Mouse (Mus musculus) forebrain, embryonic 11.5 days (tissue): Measurements from ENCODE around the gene Ephb2. TPM values are rescaled to one million over a fixed set of nuclear protein-coding genes. Genes with fewer than 3 reads are reported as not detected.

Source experiments
- ATAC-seq: fragments of 200-750 bp; cut with Nextera tagmentation; replicated peaks from 2 replicates; pipeline ENCODE4 v1.8.0; 2017; ENCODE audit warnings: moderate TSS enrichment; ENCODE audit not compliant: low FRiP score
- DNase-seq: peaks from one replicate; pipeline ENCODE4 v3.0.0-alpha.2; 2017; ENCODE audit warnings: low spot score
- H3K27ac ChIP-seq: fragments of 300-500 bp; sonication (generic); 2 replicates; pipeline ENCODE4 v1.5.1; 2014; ENCODE audit warnings: low read depth, low read length
- H3K27me3 ChIP-seq: fragments of 300-500 bp; sonication (generic); 2 replicates; pipeline ENCODE4 v1.6.1; 2014; ENCODE audit warnings: mild to moderate bottlenecking, low read length, mixed read lengths; ENCODE audit not compliant: control insufficient read depth, insufficient read depth
- H3K36me3 ChIP-seq: fragments of 300-500 bp; sonication (generic); 2 replicates; pipeline ENCODE4 v1.6.1; 2014; ENCODE audit warnings: mild to moderate bottlenecking, low read length, moderate library complexity, mixed read lengths; ENCODE audit not compliant: control insufficient read depth, insufficient read depth
- H3K4me1 ChIP-seq: fragments of 300-500 bp; sonication (generic); replicated peaks from 2 replicates; pipeline ENCODE4 v1.6.1; 2014; ENCODE audit warnings: low read length, mixed read lengths; ENCODE audit not compliant: control insufficient read depth, insufficient read depth
- H3K4me2 ChIP-seq: fragments of 300-500 bp; sonication (generic); 2 replicates; pipeline ENCODE4 v1.6.1; 2014; ENCODE audit warnings: low read depth, mild to moderate bottlenecking, low read length, moderate library complexity, mixed read lengths; ENCODE audit not compliant: severe bottlenecking
- H3K4me3 ChIP-seq: fragments of 300-500 bp; sonication (generic); 2 replicates; pipeline ENCODE4 v1.5.1; 2014; ENCODE audit warnings: low read depth, low read length
- H3K9ac ChIP-seq: fragments of 300-500 bp; sonication (generic); 2 replicates; pipeline ENCODE4 v1.6.1; 2014; ENCODE audit warnings: low read length
- H3K9me3 ChIP-seq: fragments of 300-500 bp; sonication (generic); 2 replicates; pipeline ENCODE4 v1.6.1; 2016; ENCODE audit warnings: low read length, mixed read lengths; ENCODE audit not compliant: control insufficient read depth
- WGBS: fragments of 180-500 bp; shearing (Covaris S2); extraction: QIAGEN DNeasy Blood & Tissue Kit; methylation state at CpG from one replicate; pipeline ENCODE4 v1.1.7; 2014; 5-methylcytosine and 5-hydroxymethylcytosine counted together
- polyA plus RNA-seq: library from polyadenylated mRNA; unstranded; fragments of >200 nt; fragmentation: Nextera tagmentation; extraction: Ambion mirVana; gene quantifications from 2 replicates; pipeline ENCODE4 v1.2.1, GENCODE M21; 2014

Gene Ephb2
- polyA plus RNA-seq, 1 experiment from 2014 or later, result 36.9 TPM

DNA sequence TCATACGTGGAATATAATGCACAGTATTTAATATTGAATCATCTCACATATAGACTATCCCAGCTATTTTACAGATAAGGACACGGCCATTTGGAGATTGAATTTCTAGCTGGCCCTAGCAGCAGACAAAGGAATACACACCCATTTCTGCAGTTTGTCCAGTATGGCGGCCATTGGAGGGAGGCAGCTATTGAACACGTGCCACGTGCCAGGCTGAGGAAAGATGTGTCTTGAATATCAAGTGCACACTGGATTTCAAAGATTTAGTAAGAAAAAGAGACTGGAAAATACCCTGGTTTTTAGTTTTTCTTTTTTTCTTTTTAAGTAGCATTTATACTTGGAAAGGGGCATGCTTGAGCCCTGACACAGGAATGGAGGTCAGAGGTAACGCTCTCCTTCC is 11.4 kb upstream of the Ephb2 start:
- no peak for ATAC-seq
- no peak overlapping the region for H3K4me2 ChIP-seq

DNA sequence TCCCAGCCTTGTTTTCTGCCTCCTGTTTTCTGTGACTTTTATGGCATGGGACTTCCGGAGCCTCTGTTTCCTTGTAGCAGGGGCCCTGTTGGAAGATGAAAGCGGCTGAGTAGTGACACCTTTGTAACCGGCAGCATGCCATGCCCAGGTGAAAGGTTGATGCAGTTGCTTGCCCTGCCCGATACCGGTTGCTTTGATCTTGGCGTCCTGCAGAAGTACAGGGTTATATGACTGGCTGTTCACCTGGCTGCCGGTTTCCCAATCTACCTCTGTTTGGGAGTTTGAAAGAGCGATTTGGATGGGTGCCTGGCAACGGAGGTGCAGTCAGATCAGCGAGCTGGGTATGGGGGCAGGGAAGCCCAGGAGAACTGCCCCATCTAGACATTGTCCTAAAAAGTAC is 7.0 kb upstream of the Ephb2 start:
- DNase-seq (no peak), ATAC-seq (no peak)
- Histone ChIP-seq H3K4me1 (peaks cover 14% of the 10 kb centered on the region), H3K4me3 (no peak overlapping the region), H3K4me2 (no peak overlapping the region), H3K9me3 (no peaks in the 10 kb centered on the region), H3K9ac (no peak overlapping the region), H3K36me3 (no peaks in the 10 kb centered on the region), H3K27me3 (no peaks in the 10 kb centered on the region), H3K27ac (no peak overlapping the region)
- WGBS, result 89% methylated on average over 10 of the region's 10 CpGs

More for the DNA sequence above, 11.4 kb upstream of the Ephb2 start:
- Histone ChIP-seq H3K4me3 (no peak overlapping the region), H3K27me3 (no peaks in the 10 kb centered on the region), H3K36me3 (no peaks in the 10 kb centered on the region), H3K27ac (no peak overlapping the region), H3K9me3 (no peaks in the 10 kb centered on the region), H3K4me1 (no peaks in the 10 kb centered on the region; the same call in 1 of the 2 replicates), H3K9ac (no peak overlapping the region)
- 78% methylated on average over 6 of the region's 6 CpGs for WGBS
- DNase-seq, result no peak

DNA sequence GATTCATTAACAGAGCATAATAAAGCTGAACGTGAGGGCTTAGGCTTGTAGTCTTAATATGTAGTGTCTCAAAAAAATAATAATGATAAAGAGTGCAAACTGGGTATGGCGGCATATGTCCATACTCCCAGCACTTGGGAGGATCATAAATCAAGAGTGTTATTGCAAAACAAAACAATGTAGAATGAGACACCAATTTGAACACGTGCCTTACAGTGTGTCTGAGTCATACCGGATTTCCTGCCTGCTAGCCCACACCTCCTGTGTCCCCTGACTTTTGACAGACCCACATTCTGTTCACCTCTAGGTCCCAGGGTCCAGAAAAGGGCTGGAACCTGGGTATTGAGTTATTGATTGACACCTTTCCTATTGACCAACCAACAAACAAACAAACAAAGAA is 6.2 kb upstream of the Ephb2 start:
- ATAC-seq, result no peak
- no peak overlapping the region for H3K27ac ChIP-seq

GRCm38 (mm10) chr4:136841056-136841455 is 5.3 kb upstream of the Ephb2 start:
- Histone ChIP-seq H3K27ac (no peak overlapping the region), H3K27me3 (no peaks in the 10 kb centered on the region), H3K9ac (no peak overlapping the region), H3K4me1 (peaks cover 27% of the 10 kb centered on the region), H3K36me3 (no peaks in the 10 kb centered on the region), H3K4me3 (no peak overlapping the region), H3K4me2 (no peak overlapping the region), H3K9me3 (no peaks in the 10 kb centered on the region)
- peak; percentile 92 for DNase-seq
- ATAC-seq, result peak; percentile 37
- 4% methylated on average over 5 of the region's 5 CpGs for WGBS

More for the DNA sequence above, 6.2 kb upstream of the Ephb2 start:
- peaks cover 21% of the 10 kb centered on the region for H3K4me1 ChIP-seq
- no peak overlapping the region for H3K9ac ChIP-seq
- H3K4me3 ChIP-seq, result no peak overlapping the region
- H3K4me2 ChIP-seq, result no peak overlapping the region
- WGBS, result 89% methylated on average over 4 of the region's 4 CpGs
- H3K27me3 ChIP-seq, result no peaks in the 10 kb centered on the region
- no peak for DNase-seq
- H3K9me3 ChIP-seq, result no peaks in the 10 kb centered on the region
- no peaks in the 10 kb centered on the region for H3K36me3 ChIP-seq

DNA sequence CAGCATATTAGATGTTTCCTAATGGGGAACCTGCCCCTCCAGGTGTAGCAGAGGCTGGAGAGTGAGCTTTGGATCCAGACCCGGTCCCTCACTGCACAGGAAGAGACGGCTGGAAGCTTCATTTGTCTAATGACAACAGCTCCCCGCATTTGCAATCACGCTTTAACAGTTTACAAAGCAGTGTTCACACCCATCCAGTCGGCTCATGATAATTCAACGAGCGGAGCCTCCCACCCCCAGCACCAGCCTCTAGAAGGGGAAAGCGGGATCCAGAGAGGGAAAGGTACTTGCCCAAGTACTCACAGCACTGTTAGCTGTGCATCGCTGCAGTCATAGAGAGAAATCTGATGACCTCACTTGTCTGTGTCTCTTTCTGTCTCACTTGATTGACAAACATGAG is 2.7 kb upstream of the Ephb2 start:
- no peak for DNase-seq
- 48% methylated on average over 9 of the region's 9 CpGs for WGBS

GRCm38 (mm10) chr4:136838026-136838425 is 2.2 kb upstream of the Ephb2 start:
- ATAC-seq, result no peak
- H3K36me3 ChIP-seq, result no peaks in the 10 kb centered on the region
- 79% methylated on average over 9 of the region's 9 CpGs for WGBS
- DNase-seq, result no peak
- no peaks in the 10 kb centered on the region; the same call in 1 of the 2 replicates for H3K27me3 ChIP-seq
- peak overlapping the region; percentile 23; the same call in 1 of the 2 replicates for H3K9ac ChIP-seq
- no peak overlapping the region for H3K27ac ChIP-seq
- no peak overlapping the region for H3K4me2 ChIP-seq
- peaks cover 38% of the 10 kb centered on the region for H3K4me1 ChIP-seq
- H3K4me3 ChIP-seq, result no peak overlapping the region
- H3K9me3 ChIP-seq, result no peaks in the 10 kb centered on the region

More for the DNA sequence above, 2.7 kb upstream of the Ephb2 start:
- Histone ChIP-seq H3K27ac (no peak overlapping the region), H3K9me3 (no peaks in the 10 kb centered on the region), H3K27me3 (no peaks in the 10 kb centered on the region; the same call in 1 of the 2 replicates), H3K9ac (peak overlapping the region; percentile 23; the same call in 1 of the 2 replicates), H3K4me2 (no peak overlapping the region), H3K36me3 (no peaks in the 10 kb centered on the region), H3K4me3 (no peak overlapping the region), H3K4me1 (peaks cover 38% of the 10 kb centered on the region)
- no peak for ATAC-seq

DNA sequence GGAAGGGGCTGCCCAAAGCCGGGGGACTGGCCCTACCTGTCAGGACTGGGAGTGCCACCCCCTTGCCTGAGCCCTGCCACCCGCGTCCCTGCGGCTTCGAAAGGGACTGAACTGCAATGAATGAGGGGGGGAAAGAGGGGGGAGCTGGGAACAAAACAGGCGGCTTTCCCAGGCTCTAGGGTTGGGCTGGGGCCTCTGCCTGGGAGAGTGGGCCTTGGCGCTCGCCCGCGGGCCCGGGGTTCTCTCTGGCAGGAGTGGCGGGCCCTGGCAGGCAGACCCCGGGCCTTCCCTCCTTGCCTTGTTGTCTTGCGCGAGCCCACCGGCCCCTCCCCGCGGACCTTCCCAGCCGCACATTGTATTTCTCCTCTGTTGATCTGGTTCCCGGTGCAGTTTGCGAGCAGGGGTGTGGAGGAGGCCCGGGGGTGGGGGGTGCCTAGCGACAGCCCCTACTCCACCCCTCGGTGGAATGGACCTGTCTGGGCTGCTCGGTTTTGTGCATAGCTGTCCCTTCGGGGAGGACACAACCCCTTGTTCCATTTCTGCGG is 671 bp upstream of the Ephb2 start:
- H3K27ac ChIP-seq, result peak overlapping the region; percentile 97
- WGBS, result 1% methylated on average over 27 of the region's 27 CpGs
- H3K4me1 ChIP-seq, result peaks cover 38% of the 10 kb centered on the region
- peak; percentile 89 for DNase-seq
- H3K4me2 ChIP-seq, result peak overlapping the region; percentile 99
- H3K9me3 ChIP-seq, result no peaks in the 10 kb centered on the region
- H3K9ac ChIP-seq, result peak overlapping the region; percentile 98
- H3K27me3 ChIP-seq, result no peaks in the 10 kb centered on the region; the same call in 1 of the 2 replicates
- peak; percentile 84 for ATAC-seq
- H3K36me3 ChIP-seq, result no peaks in the 10 kb centered on the region
- peak overlapping the region; percentile 98 for H3K4me3 ChIP-seq

DNA sequence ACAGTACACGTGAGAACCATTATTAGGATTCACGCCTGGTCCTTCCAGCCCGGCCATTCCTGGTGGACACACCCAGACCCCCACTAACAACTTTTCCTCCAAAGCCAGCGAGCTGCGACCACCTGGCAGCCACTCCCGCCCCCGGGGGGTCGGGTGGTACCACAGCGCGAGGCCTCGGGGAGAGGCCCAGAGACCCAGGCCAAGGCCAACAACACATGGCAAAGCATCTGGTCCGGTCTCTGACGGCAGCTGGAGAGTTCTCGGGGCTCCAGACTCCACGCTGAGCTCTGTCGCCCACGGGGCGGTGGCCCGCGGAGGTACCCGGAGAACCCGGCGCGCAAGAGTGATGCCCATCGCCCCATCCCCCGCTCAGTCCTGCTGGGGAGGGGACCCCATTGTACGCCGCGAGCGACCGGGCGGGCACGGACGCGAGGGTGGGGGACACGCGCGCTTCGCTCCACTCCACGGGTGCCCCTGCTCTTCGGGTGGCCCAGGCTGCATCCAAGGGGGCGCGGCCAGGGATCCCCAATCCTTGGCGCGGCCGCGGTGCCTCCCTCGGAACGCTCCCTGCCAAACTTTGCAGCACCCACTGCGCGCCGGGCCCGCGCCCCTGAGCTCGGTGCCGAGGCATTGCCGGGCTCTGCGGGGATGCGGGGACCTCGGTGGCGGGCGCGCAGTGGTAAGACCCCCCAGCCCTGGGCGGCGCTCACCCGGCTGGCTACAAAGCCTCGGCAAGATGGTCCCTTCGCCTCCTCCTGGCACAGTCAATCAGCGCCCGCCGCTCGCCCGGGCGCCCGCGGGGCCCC is 770 bp downstream of the Ephb2 start:
- WGBS, result under 1% methylated on average over 61 of the region's 76 CpGs
- H3K9ac ChIP-seq, result peak overlapping the region; percentile 98
- peak overlapping the region; percentile 99 for H3K4me2 ChIP-seq
- H3K27ac ChIP-seq, result peak overlapping the region; percentile 97
- H3K27me3 ChIP-seq, result no peaks in the 10 kb centered on the region; the same call in 1 of the 2 replicates
- peak overlapping the region; percentile 98 for H3K4me3 ChIP-seq
- no peaks in the 10 kb centered on the region for H3K36me3 ChIP-seq
- peak; percentile 69 for DNase-seq
- H3K9me3 ChIP-seq, result no peaks in the 10 kb centered on the region
- peak; percentile 9; the same call in 1 of the 2 replicates for ATAC-seq
- peaks cover 46% of the 10 kb centered on the region for H3K4me1 ChIP-seq
